In the genomic region with DNA sequence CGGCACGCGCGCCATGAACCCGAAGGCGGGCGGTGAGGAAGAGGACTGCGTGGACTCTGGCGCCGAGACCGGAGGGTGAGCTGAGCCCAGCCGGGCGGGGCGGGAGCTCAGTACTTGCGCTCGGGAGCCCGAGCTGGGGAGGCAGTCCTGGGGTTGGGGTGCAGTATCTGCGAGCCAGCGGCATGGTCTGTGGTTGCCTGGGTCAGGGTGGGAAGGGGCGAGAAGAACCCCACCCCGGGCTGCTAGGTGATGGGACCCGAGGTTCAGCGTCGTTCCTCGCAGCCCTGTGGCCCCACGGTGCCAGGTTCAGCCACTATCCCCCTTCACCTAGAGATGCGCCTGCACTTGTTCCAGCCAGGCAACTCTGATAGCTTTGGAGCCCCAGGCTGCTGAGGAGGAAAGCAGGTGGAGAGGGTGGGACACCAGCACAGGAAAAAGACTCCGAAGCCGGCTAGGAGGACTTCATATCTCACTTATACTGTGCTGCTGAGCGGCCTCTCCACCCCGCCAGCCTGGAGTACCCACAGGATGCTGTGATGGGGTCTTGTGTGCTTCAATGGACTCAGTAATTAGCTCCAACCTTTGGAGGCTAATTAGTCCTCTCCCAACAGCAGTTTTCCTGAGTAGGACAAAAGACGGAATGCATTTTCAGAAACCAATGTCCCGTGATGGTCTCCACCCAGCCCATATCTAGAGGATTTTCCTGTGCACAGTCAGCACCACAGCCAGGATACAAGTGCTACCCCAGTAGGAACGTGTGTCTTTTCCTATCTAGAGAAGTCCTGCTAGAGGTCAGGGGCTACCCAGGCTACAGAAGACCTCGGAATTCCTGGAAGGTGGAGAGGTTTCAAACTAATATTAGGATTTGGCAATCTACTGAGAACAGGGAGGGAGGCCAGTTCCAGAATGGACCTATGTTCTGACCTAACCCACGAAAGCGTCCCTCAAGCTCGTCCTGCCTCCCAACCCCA, we compare ENCODE assay signal across 7 mouse cellular contexts. TPM values are rescaled to one million over a fixed set of nuclear protein-coding genes. Genes with fewer than 3 reads are reported as not detected.
DNase-seq lines count a peak whose midpoint lies in the region; ATAC-seq and TF ChIP-seq lines count a peak whose summit lies in the region.

No protein-coding gene starts in this region.

- H3K9me3 ChIP-seq in heart, embryonic 11.5 days (replicated peaks; ENCODE audit: control insufficient read depth, low read length), result no peaks in the 10 kb centered on the region
- no peaks in the 10 kb centered on the region for H3K9me3 ChIP-seq in limb, embryonic 15.5 days

- H3K4me3 ChIP-seq in lung, adult 2 months (replicated peaks; ENCODE audit: extremely low read depth, low read depth, low read length), result peak overlapping the region; percentile 65
- peak overlapping the region; percentile 58 for H3K4me3 ChIP-seq in heart, embryonic 11.5 days (ENCODE audit: low read depth, low read length)
- H3K4me3 ChIP-seq in limb, embryonic 15.5 days, result peak overlapping the region; percentile 56

- no peaks in the 10 kb centered on the region for H3K36me3 ChIP-seq in heart, embryonic 11.5 days (ENCODE audit: control insufficient read depth, insufficient read depth, low read length)
- no peaks in the 10 kb centered on the region for H3K36me3 ChIP-seq in limb, embryonic 15.5 days

- H3K27ac ChIP-seq in heart, embryonic 11.5 days (ENCODE audit: low read depth, low read length), result no peak overlapping the region
- H3K27ac ChIP-seq in limb, embryonic 15.5 days, result no peak overlapping the region

- peak overlapping the region; percentile 70 for H3K9ac ChIP-seq in heart, embryonic 11.5 days (ENCODE audit: low read depth, low read length)
- H3K9ac ChIP-seq in limb, embryonic 15.5 days, result peak overlapping the region; percentile 29; the same call in 1 of the 2 replicates

- H3K27me3 ChIP-seq in heart, embryonic 11.5 days (ENCODE audit: control insufficient read depth, insufficient read depth, low read length), result peaks cover 15% of the 10 kb centered on the region
- peaks cover 40% of the 10 kb centered on the region for H3K27me3 ChIP-seq in limb, embryonic 15.5 days

- no peak for TF ChIP-seq POLR2A in lung, adult 2 months (IDR thresholded peaks at IDR 0.05; ENCODE audit: borderline replicate concordance, extremely low read depth, low read depth, low read length)

- H3K4me1 ChIP-seq in lung, adult 2 months (ENCODE audit: control insufficient read depth, insufficient read depth, low read length), result peaks cover 8% of the 10 kb centered on the region
- peaks cover 7% of the 10 kb centered on the region; the same call in 1 of the 2 replicates for H3K4me1 ChIP-seq in heart, embryonic 11.5 days (ENCODE audit: control insufficient read depth, insufficient read depth, low read length)
- peaks cover 14% of the 10 kb centered on the region for H3K4me1 ChIP-seq in limb, embryonic 15.5 days

- 0 out of 2 replicates have a peak, but pooled peaks have one; percentile 3 for ATAC-seq in heart, embryonic 11.5 days (replicated peaks; ENCODE audit: insufficient number of reproducible peaks, low FRiP score, low TSS enrichment)
- peak; percentile 71 for ATAC-seq in limb, embryonic 15.5 days (ENCODE audit: insufficient number of reproducible peaks, low FRiP score, low TSS enrichment, low read depth)
- ATAC-seq in monocyte, adult 5-6 weeks (replicated peaks; ENCODE audit: insufficient number of reproducible peaks, low FRiP score, low TSS enrichment, poor library complexity, severe bottlenecking), result no peak

- H3K4me2 ChIP-seq in heart, embryonic 11.5 days, result peak overlapping the region; percentile 94
- peak overlapping the region; percentile 80 for H3K4me2 ChIP-seq in limb, embryonic 15.5 days

- no peak for TF ChIP-seq CTCF in lung, adult 2 months (IDR thresholded peaks at IDR 0.05; ENCODE audit: insufficient read depth, low read length)

- peak; percentile 10 for DNase-seq in lung, adult 2 months
- DNase-seq in lung, postnatal 4 days, result no peak
- DNase-seq in embryo, embryonic 10.5 days (ENCODE audit: low spot score), result peak; percentile 30
- peak; percentile 47 for DNase-seq in retina, embryonic 14.5 days (ENCODE audit: low spot score)

- WGBS in lung, adult 2 months, result 8% methylated on average over 38 of the region's 38 CpGs
- WGBS in heart, embryonic 11.5 days (ENCODE audit: insufficient replicate concordance), result 9% methylated on average over 36 of the region's 38 CpGs
- 12% methylated on average over 37 of the region's 38 CpGs for WGBS in limb, embryonic 15.5 days

RNA-seq across cellular contexts. Expression of gene Fam124a, which starts 0.6 kb away (rescaled TPM):
- polyA plus RNA-seq in lung, adult 2 months (2012; rRNA removed), result 14.6 and 17.7 TPM in 2 replicates
- polyA plus RNA-seq in heart, embryonic 11.5 days (2014; fragmentation: Nextera tagmentation; extraction: Ambion mirVana), result 1.1 and 1.3 TPM in 2 replicates
- 3.7 and 4.4 TPM in 2 replicates for polyA plus RNA-seq in limb, embryonic 15.5 days (2015; fragmentation: Nextera tagmentation; extraction: Ambion mirVana)
- total RNA-seq in monocyte, adult 5-6 weeks (2017), result not detected in 3 replicates

RNA-seq across cellular contexts. Expression of gene Gm4131, which starts 10.6 kb away (rescaled TPM):
- not detected in 2 replicates for polyA plus RNA-seq in lung, adult 2 months (2012; rRNA removed)
- polyA plus RNA-seq in heart, embryonic 11.5 days (2014; fragmentation: Nextera tagmentation; extraction: Ambion mirVana), result not detected in 2 replicates
- not detected in 2 replicates for polyA plus RNA-seq in limb, embryonic 15.5 days (2015; fragmentation: Nextera tagmentation; extraction: Ambion mirVana)
- total RNA-seq in monocyte, adult 5-6 weeks (2017), result not detected in 3 replicates

Comparison
In these comparisons a context has a peak if more than half of its experiments do, and no peak if none do; other contexts are left out.
1. DNase-seq: peak in lung, adult 2 months (single experiment), embryo, embryonic 10.5 days (single experiment) and retina, embryonic 14.5 days (single experiment); none in lung, postnatal 4 days (0 of 2).
2. Peak in every context shown above with its lines, with median percentiles within 50 percentile points of each other: H3K4me3 ChIP-seq.